Mouse (Mus musculus) spleen, postnatal 0 days (tissue): ENCODE data around the gene ccdc198. TPM values are rescaled to one million over a fixed set of nuclear protein-coding genes. Genes with fewer than 3 reads are reported as not detected.

Experiments
- polyA plus RNA-seq: library from polyadenylated mRNA; unstranded; fragments of >200 nt; fragmentation: Nextera tagmentation; extraction: Ambion mirVana; gene quantifications from 2 replicates; pipeline ENCODE4 v1.2.1, GENCODE M21; 2015

The ccdc198 gene
- polyA plus RNA-seq = 0.17 TPM in 2 replicates

DNA sequence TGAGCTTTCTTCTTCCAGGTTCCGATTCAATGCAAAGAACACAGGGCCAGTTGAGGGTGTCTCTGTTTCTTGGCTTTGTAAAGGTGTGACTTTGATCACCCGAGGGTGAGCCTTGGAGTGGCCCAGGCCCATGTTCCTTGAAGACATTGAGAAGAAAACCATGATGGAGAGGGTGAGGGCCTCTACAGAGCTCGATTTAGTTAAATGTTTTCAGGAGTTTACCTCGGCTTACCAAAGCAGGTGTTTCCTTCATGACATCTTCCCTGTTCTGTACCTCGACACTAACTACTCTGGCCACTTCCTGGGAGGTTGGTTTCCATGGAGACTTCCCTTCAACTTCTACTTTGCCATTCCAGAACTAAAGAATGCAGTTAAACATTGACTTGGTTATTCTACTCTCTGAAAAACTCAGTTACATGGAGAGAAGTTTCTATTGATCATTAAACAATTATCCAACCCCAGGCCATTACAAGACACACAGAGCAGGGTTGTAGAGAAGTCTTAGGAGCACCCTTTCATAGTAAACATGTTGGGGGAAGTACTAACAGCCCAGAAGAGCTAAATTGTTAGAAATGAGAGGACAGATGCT lies at the start of gene ccdc198:
ccdc198 (minus strand) TSS at position 349 of the 589 bp plus-strand sequence.

GRCm38 (mm10) chr14:49171867-49172581 lies 73.2 kb downstream of the ccdc198 start, which contains the start of gene Naa30:
Gene Naa30 (plus strand): TSS chr14:49172226.

Other genes starting within 250 kb of the ccdc198 start
- 12.0 and 13.9 TPM in 2 replicates for gene Ap5m1, start 179.4 kb downstream of the ccdc198 start, polyA plus RNA-seq
- 24.0 and 24.1 TPM in 2 replicates for gene Exoc5, start 178.8 kb downstream of the ccdc198 start, polyA plus RNA-seq
- 5.2 and 5.6 TPM in 2 replicates for gene Naa30, start 73.2 kb downstream of the ccdc198 start, polyA plus RNA-seq